In genomic region chr15:89463334-89464235, GRCm38 (mm10) we compare ENCODE assay signal across 11 mouse cellular contexts. TPM values are rescaled to one million over a fixed set of nuclear protein-coding genes. Genes with fewer than 3 reads are reported as not detected.
DNase-seq lines count a peak whose midpoint lies in the region; ATAC-seq and TF ChIP-seq lines count a peak whose summit lies in the region.
"Had no signal": no experiment of that assay in that cellular context is flagged by ENCODE, and none has a peak within 500 bp of the region (broad histone marks: within the 10 kb centered on the region; RNA-seq: fewer than 3 reads in every experiment).

No protein-coding gene starts in this region.

- no peaks in the 10 kb centered on the region for H3K9me3 ChIP-seq in lung, embryonic 14.5 days (ENCODE audit: low read depth, low read length)

- H3K4me1 ChIP-seq in lung, embryonic 14.5 days (ENCODE audit: insufficient read depth) = no peaks in the 10 kb centered on the region

- H3K4me2 ChIP-seq in lung, embryonic 14.5 days = no peak overlapping the region

- TF ChIP-seq CTCF in lung, embryonic 14.5 days (IDR thresholded peaks at IDR 0.05; ENCODE audit: low read depth) = peak; percentile 33; the same call in 1 of the 2 replicates

- no peak overlapping the region for H3K27ac ChIP-seq in lung, embryonic 14.5 days (ENCODE audit: low read depth)

- H3K27me3 ChIP-seq in lung, embryonic 14.5 days (ENCODE audit: insufficient read depth, low read length) = no peaks in the 10 kb centered on the region

- ATAC-seq in lung, embryonic 14.5 days (ENCODE audit: insufficient read depth) = no peak
- peak; percentile 46; the same call in 1 of the 2 replicates for ATAC-seq in megakaryocyte-erythroid progenitor cell, adult 5-6 weeks (replicated peaks; ENCODE audit: low FRiP score, low TSS enrichment, poor library complexity, severe bottlenecking)
- ATAC-seq: forebrain, embryonic 14.5 days had no signal

- peak; percentile 36 to 42 for DNase-seq in heart, adult 18-20 months
- DNase-seq in heart, adult 9 months (ENCODE audit: low spot score in 2 of 2) = no peak
- DNase-seq in lung, embryonic 14.5 days = peak; percentile 48
- DNase-seq in lung, adult 18-20 months = no peak
- peak; percentile 47 for DNase-seq in R1 (ENCODE audit: low read depth, low spot score)
- DNase-seq in ovary, adult 18-20 months (ENCODE audit: low spot score) = no peak
- DNase-seq in frontal cortex, postnatal 25 days (ENCODE audit: low spot score in 2 of 2) = no peak

- no peaks in the 10 kb centered on the region for H3K36me3 ChIP-seq in lung, embryonic 14.5 days (ENCODE audit: insufficient read depth)

- WGBS in lung, embryonic 14.5 days = 45% methylated on average over 5 of the region's 5 CpGs

- no peak overlapping the region for H3K4me3 ChIP-seq in lung, embryonic 14.5 days (ENCODE audit: low read depth, low read length)

- no peak overlapping the region for H3K9ac ChIP-seq in lung, embryonic 14.5 days

RNA-seq across cellular contexts. Expression of gene Mapk8ip2, which starts 9.9 kb away (rescaled TPM):
- under 1 TPM; 0.07 to 0.33 TPM for total RNA-seq in heart, adult 18-20 months (2021)
- 0.57 and 0.60 TPM in 2 replicates for polyA plus RNA-seq in lung, embryonic 14.5 days (2014; fragmentation: Nextera tagmentation; extraction: Ambion mirVana)
- not detected in 2 replicates for total RNA-seq in megakaryocyte-erythroid progenitor cell, adult 5-6 weeks (2014; fragmentation: Nextera tagmentation)
- not detected in 2 replicates for total RNA-seq in megakaryocyte-erythroid progenitor cell, adult 5-6 weeks (2017)

RNA-seq across cellular contexts. Expression of gene Arsa, which starts 13.6 kb away (rescaled TPM):
- 10 to 100 TPM; 12.5 to 15.2 TPM for total RNA-seq in heart, adult 18-20 months (2021)
- 12.7 and 14.2 TPM in 2 replicates for polyA plus RNA-seq in lung, embryonic 14.5 days (2014; fragmentation: Nextera tagmentation; extraction: Ambion mirVana)
- total RNA-seq in megakaryocyte-erythroid progenitor cell, adult 5-6 weeks (2014; fragmentation: Nextera tagmentation) = 10.7 and 18.3 TPM in 2 replicates
- total RNA-seq in megakaryocyte-erythroid progenitor cell, adult 5-6 weeks (2017) = 7.1 and 17.4 TPM in 2 replicates

RNA-seq across cellular contexts. Expression of gene Chkb, which starts 33.9 kb away (rescaled TPM):
- 10 to 100 TPM; 44.8 to 55.0 TPM for total RNA-seq in heart, adult 18-20 months (2021)
- polyA plus RNA-seq in lung, embryonic 14.5 days (2014; fragmentation: Nextera tagmentation; extraction: Ambion mirVana) = 45.9 and 48.3 TPM in 2 replicates
- total RNA-seq in megakaryocyte-erythroid progenitor cell, adult 5-6 weeks (2014; fragmentation: Nextera tagmentation) = 56.6 and 59.9 TPM in 2 replicates
- 14.5 and 14.9 TPM in 2 replicates for total RNA-seq in megakaryocyte-erythroid progenitor cell, adult 5-6 weeks (2017)

RNA-seq across cellular contexts. Expression of gene Gm44502, which starts 34.1 kb away (rescaled TPM):
- total RNA-seq in heart, adult 18-20 months (2021) = 1 to 10 TPM; 4.6 to 5.0 TPM
- 0.15 TPM in 1 of 2 replicates, not detected in the other for polyA plus RNA-seq in lung, embryonic 14.5 days (2014; fragmentation: Nextera tagmentation; extraction: Ambion mirVana)
- total RNA-seq in megakaryocyte-erythroid progenitor cell, adult 5-6 weeks (2014; fragmentation: Nextera tagmentation) = not detected in 2 replicates
- 0.57 TPM in 1 of 2 replicates, not detected in the other for total RNA-seq in megakaryocyte-erythroid progenitor cell, adult 5-6 weeks (2017)
- total RNA-seq: layer of hippocampus, postnatal 14 days had no signal
- polyA plus RNA-seq: forebrain, embryonic 14.5 days; lung, embryonic 16.5 days had no signal

RNA-seq across cellular contexts. Expression of gene C730034F03Rik, which starts 34.2 kb away (rescaled TPM):
- total RNA-seq in heart, adult 18-20 months (2021) = 1 to 10 TPM; 1.3 to 1.6 TPM
- polyA plus RNA-seq in lung, embryonic 14.5 days (2014; fragmentation: Nextera tagmentation; extraction: Ambion mirVana) = 1.9 and 3.0 TPM in 2 replicates
- total RNA-seq in megakaryocyte-erythroid progenitor cell, adult 5-6 weeks (2014; fragmentation: Nextera tagmentation) = 0.70 and 2.8 TPM in 2 replicates
- total RNA-seq in megakaryocyte-erythroid progenitor cell, adult 5-6 weeks (2017) = 2.0 and 3.1 TPM in 2 replicates

Comparison
In these comparisons a context has a peak if more than half of its experiments do, and no peak if none do; other contexts are left out.
1. DNase-seq: peak in heart, adult 18-20 months (2 of 2), lung, embryonic 14.5 days (single experiment) and R1 (single experiment); none in heart, adult 9 months (0 of 2), lung, adult 18-20 months (0 of 2), ovary, adult 18-20 months (single experiment) and frontal cortex, postnatal 25 days (0 of 2).